Mouse (Mus musculus): ENCODE measurements at regions not wholly inside any gene's neighbourhood (a gene's known extent, or its start where the extent isn't known, plus 50 kb on each side); places are given as distances from the start of the nearest gene placed in this dataset.

DNA sequence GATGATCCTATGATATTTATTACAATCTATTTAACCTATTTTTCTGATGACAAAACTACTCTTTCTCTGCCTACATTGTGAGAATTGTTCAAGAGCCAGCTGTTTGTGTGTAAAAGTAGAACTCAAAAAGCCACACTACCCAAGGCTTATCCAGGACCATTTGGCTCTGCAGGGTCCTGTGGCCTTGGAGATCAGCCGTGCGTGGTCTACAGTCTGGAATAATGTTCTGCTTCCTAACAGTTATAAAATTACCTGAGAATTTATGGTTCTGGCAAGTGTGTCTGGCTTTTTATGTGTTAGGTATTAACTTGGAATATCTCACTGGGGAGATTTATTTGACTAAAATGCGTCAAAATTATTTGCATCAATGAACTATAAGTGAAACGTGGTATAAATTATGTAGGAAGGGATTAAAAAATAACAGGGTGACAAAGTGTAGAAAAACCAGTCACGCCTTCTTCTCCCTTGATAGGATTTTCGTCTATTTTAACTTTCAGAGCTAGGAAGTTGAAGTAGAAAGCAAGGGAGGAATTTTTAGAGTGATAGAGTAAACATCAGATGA, 1789.0 kb upstream of the Gm7489 start:
- Histone ChIP-seq H3K36me3 (ENCODE audit: insufficient read depth, low read length) (no peaks in the 10 kb centered on the region), H3K27me3 (ENCODE audit: insufficient read depth, low read length) (no peaks in the 10 kb centered on the region), H3K9me3 (ENCODE audit: low read length) (no peaks in the 10 kb centered on the region), H3K4me3 (replicated peaks; ENCODE audit: low read length) (no peak overlapping the region), H3K4me1 (replicated peaks; ENCODE audit: low read depth, low read length) (no peaks in the 10 kb centered on the region)
- TF ChIP-seq CTCF (conservative IDR thresholded peaks at IDR 0.05; ENCODE audit: low read length) (no peak), NANOG (IDR thresholded peaks at IDR 0.05; ENCODE audit: borderline replicate concordance, low read length) (no peak), POU5F1 (IDR thresholded peaks at IDR 0.05; ENCODE audit: borderline replicate concordance, low read length) (no peak)

GRCm38 (mm10) chr15:52108761-52109160, 1775.9 kb upstream of the Gm7489 start:
- Histone ChIP-seq H3K9me3 (ENCODE audit: low read length) (no peaks in the 10 kb centered on the region), H3K4me3 (replicated peaks; ENCODE audit: low read length) (no peak overlapping the region), H3K4me1 (replicated peaks; ENCODE audit: low read depth, low read length) (no peaks in the 10 kb centered on the region), H3K27me3 (ENCODE audit: insufficient read depth, low read length) (no peaks in the 10 kb centered on the region), H3K36me3 (ENCODE audit: insufficient read depth, low read length) (no peaks in the 10 kb centered on the region)
- TF ChIP-seq POU5F1 (IDR thresholded peaks at IDR 0.05; ENCODE audit: borderline replicate concordance, low read length) (no peak), CTCF (conservative IDR thresholded peaks at IDR 0.05; ENCODE audit: low read length) (no peak), NANOG (IDR thresholded peaks at IDR 0.05; ENCODE audit: borderline replicate concordance, low read length) (no peak)

DNA sequence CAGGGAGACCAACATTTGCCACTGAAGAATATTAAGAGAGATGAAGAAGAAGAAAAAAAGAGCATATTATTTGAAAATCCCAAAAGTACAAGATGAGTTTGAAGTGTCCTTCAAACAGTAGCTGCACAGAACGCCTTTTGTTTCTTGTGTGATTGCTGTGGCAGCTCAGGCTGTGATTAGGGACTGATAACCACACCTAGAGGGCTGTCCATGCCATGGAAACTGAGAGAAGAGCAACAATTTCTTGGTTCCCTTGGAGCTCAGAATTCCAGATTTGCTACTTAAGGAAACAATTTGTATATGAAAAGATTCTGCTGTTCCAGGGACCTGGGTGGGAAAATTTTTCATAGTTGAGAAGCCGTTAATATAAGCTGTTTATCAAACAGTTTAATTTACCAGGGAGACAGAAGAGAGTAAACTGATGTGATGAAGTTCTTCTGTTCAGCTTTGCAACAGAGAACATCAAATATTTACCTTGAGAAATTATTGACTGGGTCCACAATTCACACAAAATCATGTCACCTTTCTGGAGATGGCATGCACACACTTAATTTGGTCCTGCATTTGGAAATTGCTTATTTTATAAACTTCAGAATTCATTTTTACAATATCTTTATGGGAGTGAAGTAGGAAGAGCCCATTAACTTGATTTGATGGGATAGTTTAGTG, 1770.2 kb upstream of the Gm7489 start:
- no peaks in the 10 kb centered on the region for H3K4me1 ChIP-seq (replicated peaks; ENCODE audit: low read depth, low read length)
- no peaks in the 10 kb centered on the region for H3K9me3 ChIP-seq (ENCODE audit: low read length)
- no peak for TF ChIP-seq CTCF (conservative IDR thresholded peaks at IDR 0.05; ENCODE audit: low read length)
- TF ChIP-seq POU5F1 (IDR thresholded peaks at IDR 0.05; ENCODE audit: borderline replicate concordance, low read length), result no peak
- TF ChIP-seq NANOG (IDR thresholded peaks at IDR 0.05; ENCODE audit: borderline replicate concordance, low read length), result no peak
- H3K36me3 ChIP-seq (ENCODE audit: insufficient read depth, low read length), result no peaks in the 10 kb centered on the region
- H3K4me3 ChIP-seq (replicated peaks; ENCODE audit: low read length), result no peak overlapping the region
- H3K27me3 ChIP-seq (ENCODE audit: insufficient read depth, low read length), result no peaks in the 10 kb centered on the region

DNA sequence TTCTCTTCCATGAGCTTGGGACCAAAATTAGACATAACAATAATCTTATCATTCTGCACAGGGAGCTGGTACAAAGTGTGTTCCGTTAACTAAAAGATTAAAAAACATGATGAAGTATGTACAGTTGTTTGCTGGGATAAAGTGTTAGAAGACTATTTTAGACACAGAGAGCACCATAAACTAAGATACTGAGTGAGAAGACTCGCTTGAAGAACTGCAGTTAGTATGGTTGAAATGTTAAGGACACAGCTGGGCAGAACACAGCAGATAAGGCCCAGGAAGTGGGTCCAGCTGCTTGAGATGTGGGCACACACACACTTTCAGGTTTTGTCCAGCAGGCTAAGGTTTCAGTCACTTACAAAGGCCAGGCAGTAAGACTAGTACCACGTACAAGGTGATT, 1748.0 kb upstream of the Gm7489 start:
- no peaks in the 10 kb centered on the region for H3K36me3 ChIP-seq (ENCODE audit: insufficient read depth, low read length)
- TF ChIP-seq POU5F1 (IDR thresholded peaks at IDR 0.05; ENCODE audit: borderline replicate concordance, low read length) (no peak), NANOG (IDR thresholded peaks at IDR 0.05; ENCODE audit: borderline replicate concordance, low read length) (no peak), CTCF (conservative IDR thresholded peaks at IDR 0.05; ENCODE audit: low read length) (no peak)
- H3K9me3 ChIP-seq (ENCODE audit: low read length), result no peaks in the 10 kb centered on the region
- no peaks in the 10 kb centered on the region for H3K4me1 ChIP-seq (replicated peaks; ENCODE audit: low read depth, low read length)
- H3K27me3 ChIP-seq (ENCODE audit: insufficient read depth, low read length), result no peaks in the 10 kb centered on the region
- H3K4me3 ChIP-seq (replicated peaks; ENCODE audit: low read length), result no peak overlapping the region

DNA sequence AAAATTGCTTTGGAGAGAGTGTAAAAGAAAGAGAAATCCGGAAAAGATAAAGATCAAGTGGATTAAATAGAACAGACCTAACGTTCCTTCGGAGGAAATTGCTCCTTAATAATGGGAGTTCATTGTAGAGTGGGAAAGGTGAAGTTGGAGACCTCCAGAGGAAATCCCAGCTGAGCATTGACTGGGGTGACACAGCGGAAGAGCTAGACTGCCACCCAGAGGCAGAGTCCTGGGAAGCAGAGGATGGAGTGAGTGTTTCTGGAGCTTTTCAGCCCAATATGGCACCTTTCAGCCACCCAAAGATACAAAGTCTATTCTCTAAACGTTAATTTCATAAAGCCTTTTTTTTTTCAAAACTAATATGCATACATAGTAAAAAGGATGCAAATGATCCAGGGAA, 1731.3 kb upstream of the Gm7489 start:
- no peaks in the 10 kb centered on the region for H3K27me3 ChIP-seq (ENCODE audit: insufficient read depth, low read length)
- H3K9me3 ChIP-seq (ENCODE audit: low read length), result no peaks in the 10 kb centered on the region
- TF ChIP-seq CTCF (conservative IDR thresholded peaks at IDR 0.05; ENCODE audit: low read length) (peak; percentile 69), POU5F1 (IDR thresholded peaks at IDR 0.05; ENCODE audit: borderline replicate concordance, low read length) (no peak)
- H3K4me1 ChIP-seq (replicated peaks; ENCODE audit: low read depth, low read length), result no peaks in the 10 kb centered on the region
- no peak overlapping the region for H3K4me3 ChIP-seq (replicated peaks; ENCODE audit: low read length)
- no peaks in the 10 kb centered on the region for H3K36me3 ChIP-seq (ENCODE audit: insufficient read depth, low read length)

DNA sequence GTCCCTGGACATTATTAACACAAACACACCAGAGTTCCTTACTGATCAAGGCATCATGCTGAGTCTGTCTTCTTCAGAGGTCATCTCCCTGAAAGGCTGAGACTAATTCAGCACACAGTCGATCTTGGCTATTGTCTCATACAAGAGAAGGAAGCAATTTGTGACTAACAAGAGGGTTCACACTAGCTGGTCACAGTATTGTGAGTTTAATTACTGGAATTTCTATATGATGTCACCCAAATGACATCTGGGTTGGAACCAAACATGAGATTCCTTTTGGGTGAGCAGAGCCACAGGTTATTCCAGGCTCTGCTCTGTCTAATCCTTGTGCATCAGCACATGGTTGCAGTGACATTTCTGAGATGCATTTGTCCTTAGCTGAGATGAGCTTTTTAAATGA, 1728.9 kb upstream of the Gm7489 start:
- H3K4me3 ChIP-seq (replicated peaks; ENCODE audit: low read length), result no peak overlapping the region
- H3K9me3 ChIP-seq (ENCODE audit: low read length), result no peaks in the 10 kb centered on the region
- no peak for TF ChIP-seq POU5F1 (IDR thresholded peaks at IDR 0.05; ENCODE audit: borderline replicate concordance, low read length)
- no peak for TF ChIP-seq NANOG (IDR thresholded peaks at IDR 0.05; ENCODE audit: borderline replicate concordance, low read length)
- no peak for TF ChIP-seq CTCF (conservative IDR thresholded peaks at IDR 0.05; ENCODE audit: low read length)
- no peaks in the 10 kb centered on the region for H3K4me1 ChIP-seq (replicated peaks; ENCODE audit: low read depth, low read length)
- no peaks in the 10 kb centered on the region for H3K27me3 ChIP-seq (ENCODE audit: insufficient read depth, low read length)
- no peaks in the 10 kb centered on the region for H3K36me3 ChIP-seq (ENCODE audit: insufficient read depth, low read length)

GRCm38 (mm10) chr15:52156779-52157178, 1727.9 kb upstream of the Gm7489 start:
- TF ChIP-seq NANOG (IDR thresholded peaks at IDR 0.05; ENCODE audit: borderline replicate concordance, low read length), result no peak
- TF ChIP-seq CTCF (conservative IDR thresholded peaks at IDR 0.05; ENCODE audit: low read length), result no peak
- no peak for TF ChIP-seq POU5F1 (IDR thresholded peaks at IDR 0.05; ENCODE audit: borderline replicate concordance, low read length)
- Histone ChIP-seq H3K36me3 (ENCODE audit: insufficient read depth, low read length) (no peaks in the 10 kb centered on the region), H3K4me3 (replicated peaks; ENCODE audit: low read length) (no peak overlapping the region), H3K4me1 (replicated peaks; ENCODE audit: low read depth, low read length) (no peaks in the 10 kb centered on the region), H3K9me3 (ENCODE audit: low read length) (no peaks in the 10 kb centered on the region), H3K27me3 (ENCODE audit: insufficient read depth, low read length) (0 out of 2 replicates have a peak, but pooled peaks cover 3% of the 10 kb centered on the region)

DNA sequence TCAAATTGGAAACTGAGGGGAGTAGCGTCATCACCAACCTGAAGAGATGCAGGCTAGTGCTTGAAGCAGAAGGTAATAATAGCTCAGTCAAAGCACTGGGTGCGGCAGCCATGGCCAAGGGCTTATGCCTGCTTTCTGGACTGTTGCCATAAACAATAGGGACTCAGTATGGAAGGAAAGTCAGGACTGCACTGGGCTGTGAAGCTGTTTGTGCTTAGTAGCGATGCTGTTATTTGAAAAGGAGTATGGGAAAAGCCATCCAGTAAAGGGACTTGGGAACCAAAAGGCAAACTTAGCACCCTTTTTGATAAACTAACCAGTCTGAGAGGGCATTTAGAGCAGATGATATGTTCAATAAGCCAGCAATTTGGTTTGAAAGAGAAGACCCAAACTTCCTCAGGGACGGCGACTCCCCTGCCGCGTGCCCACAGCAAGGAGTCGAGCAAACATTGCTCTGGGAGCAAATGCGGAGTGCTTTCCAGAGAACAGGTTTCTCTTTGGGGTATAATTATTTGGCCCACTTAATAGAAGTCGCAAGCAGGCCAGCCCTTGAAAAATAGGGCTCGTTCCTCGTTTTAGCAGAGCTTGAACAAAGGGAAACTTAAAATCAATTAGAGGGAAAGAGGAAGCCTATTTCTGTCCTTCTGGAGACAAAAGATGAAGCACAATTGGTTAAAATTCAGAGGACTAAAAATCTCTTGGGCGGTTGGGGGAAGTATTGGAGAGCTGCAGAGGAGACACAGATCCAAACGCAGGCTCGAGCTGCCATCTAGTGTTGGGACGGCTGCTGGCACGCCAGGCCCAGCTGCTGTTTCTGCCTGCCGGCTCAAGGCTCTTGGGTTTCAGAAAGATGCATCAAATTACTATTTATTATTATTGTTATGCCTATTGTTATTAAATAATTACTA, 1724.3 kb upstream of the Gm7489 start:
- no peak for TF ChIP-seq POU5F1 (IDR thresholded peaks at IDR 0.05; ENCODE audit: borderline replicate concordance, low read length)
- TF ChIP-seq CTCF (conservative IDR thresholded peaks at IDR 0.05; ENCODE audit: low read length), result peak; percentile 70
- no peaks in the 10 kb centered on the region for H3K9me3 ChIP-seq (ENCODE audit: low read length)
- H3K27me3 ChIP-seq (ENCODE audit: insufficient read depth, low read length), result 0 out of 2 replicates have a peak, but pooled peaks cover 9% of the 10 kb centered on the region
- H3K36me3 ChIP-seq (ENCODE audit: insufficient read depth, low read length), result no peaks in the 10 kb centered on the region
- H3K4me1 ChIP-seq (replicated peaks; ENCODE audit: low read depth, low read length), result no peaks in the 10 kb centered on the region
- no peak overlapping the region for H3K4me3 ChIP-seq (replicated peaks; ENCODE audit: low read length)

All from E14TG2a.4 (cell line).